Mouse (Mus musculus) liver, adult 2 months (tissue): ENCODE results near the gene Kcnn4.

Experiments used
- CTCF ChIP-seq: fragments of 200-500 bp; IDR thresholded peaks from 2 replicates; pipeline ENCODE4 v1.5.1; 2011; ENCODE audit warnings: low read depth, low read length, control low read depth
- POLR2A ChIP-seq: fragments of 200-500 bp; IDR thresholded peaks from 2 replicates; pipeline ENCODE4 v1.6.1; 2011; ENCODE audit warnings: low read length, control low read depth; ENCODE audit not compliant: insufficient read depth; ENCODE audit errors: extremely low read depth

GRCm38 (mm10) chr7:24369731-24370541 is at the start of gene Kcnn4:
- no peak for TF ChIP-seq POLR2A
- no peak for TF ChIP-seq CTCF
